Mouse (Mus musculus): ENCODE measurements at regions not wholly inside any gene's neighbourhood (a gene's known extent, or its start where the extent isn't known, plus 50 kb on each side); places are given as distances from the start of the nearest gene placed in this dataset.

DNA sequence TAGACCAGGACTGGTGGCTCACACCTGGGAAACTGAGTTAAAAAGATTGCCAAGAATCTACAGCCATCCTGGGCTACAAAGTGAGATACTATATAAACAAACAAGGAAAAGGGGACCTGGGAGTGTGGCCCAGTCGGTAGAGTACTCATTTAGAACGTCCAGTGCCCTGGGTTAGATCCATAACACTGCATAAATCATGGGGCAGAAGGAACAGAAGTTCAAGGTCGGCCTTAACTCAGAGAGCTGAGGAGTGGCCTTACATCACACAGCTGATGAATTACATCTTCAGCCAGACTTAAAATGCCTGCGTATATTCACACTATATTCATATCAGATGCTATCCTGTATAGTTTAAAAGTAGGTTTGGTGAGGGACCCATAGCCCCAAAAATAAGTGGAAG lies 78.0 kb upstream of the Thy1 start:
- H3K36me3 ChIP-seq (ENCODE audit: control insufficient read depth, insufficient read depth, low read length), result no peaks in the 10 kb centered on the region
- no peak overlapping the region for H3K9ac ChIP-seq (ENCODE audit: low read length)
- WGBS, result 31% methylated on average over 4 of the region's 4 CpGs
- H3K4me3 ChIP-seq (ENCODE audit: low read length), result no peak overlapping the region
- H3K27ac ChIP-seq (ENCODE audit: low read length), result no peak overlapping the region
- no peaks in the 10 kb centered on the region for H3K27me3 ChIP-seq (ENCODE audit: control insufficient read depth, insufficient read depth, low read depth, low read length)
- no peak overlapping the region for H3K4me2 ChIP-seq (ENCODE audit: low read depth, low read length)
- H3K9me3 ChIP-seq (ENCODE audit: control insufficient read depth, low read length), result no peaks in the 10 kb centered on the region
- no peaks in the 10 kb centered on the region for H3K4me1 ChIP-seq (replicated peaks; ENCODE audit: control insufficient read depth, insufficient read depth, low read length)
- no peak for ATAC-seq (ENCODE audit: low read depth)

DNA sequence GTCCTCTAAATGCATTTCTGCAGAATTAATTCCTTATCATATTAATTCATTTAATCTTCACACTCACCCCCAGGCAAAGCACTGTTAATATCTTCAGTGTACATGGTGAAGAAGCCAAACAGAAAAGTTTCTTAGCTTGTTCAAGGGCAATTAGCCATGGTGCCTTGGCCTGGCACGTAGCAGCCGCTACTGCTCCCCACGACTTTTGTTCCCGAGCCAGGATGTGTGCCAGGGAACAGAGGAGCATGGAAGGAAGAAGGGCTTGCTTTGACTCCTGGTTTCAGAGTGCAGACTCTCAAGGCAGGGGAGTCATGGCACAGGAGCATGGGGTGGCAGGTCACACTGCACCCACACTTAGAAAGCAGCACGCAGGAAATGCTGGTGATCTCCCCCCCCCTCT lies 77.4 kb upstream of the Thy1 start:
- Histone ChIP-seq H3K9me3 (ENCODE audit: control insufficient read depth, low read length) (no peaks in the 10 kb centered on the region), H3K4me2 (ENCODE audit: low read depth, low read length) (no peak overlapping the region), H3K27ac (ENCODE audit: low read length) (no peak overlapping the region), H3K4me3 (ENCODE audit: low read length) (no peak overlapping the region), H3K9ac (ENCODE audit: low read length) (no peak overlapping the region), H3K36me3 (ENCODE audit: control insufficient read depth, insufficient read depth, low read length) (no peaks in the 10 kb centered on the region), H3K4me1 (replicated peaks; ENCODE audit: control insufficient read depth, insufficient read depth, low read length) (no peaks in the 10 kb centered on the region), H3K27me3 (ENCODE audit: control insufficient read depth, insufficient read depth, low read depth, low read length) (no peaks in the 10 kb centered on the region)
- no peak for ATAC-seq (ENCODE audit: low read depth)
- 76% methylated on average over 5 of the region's 5 CpGs for WGBS

DNA sequence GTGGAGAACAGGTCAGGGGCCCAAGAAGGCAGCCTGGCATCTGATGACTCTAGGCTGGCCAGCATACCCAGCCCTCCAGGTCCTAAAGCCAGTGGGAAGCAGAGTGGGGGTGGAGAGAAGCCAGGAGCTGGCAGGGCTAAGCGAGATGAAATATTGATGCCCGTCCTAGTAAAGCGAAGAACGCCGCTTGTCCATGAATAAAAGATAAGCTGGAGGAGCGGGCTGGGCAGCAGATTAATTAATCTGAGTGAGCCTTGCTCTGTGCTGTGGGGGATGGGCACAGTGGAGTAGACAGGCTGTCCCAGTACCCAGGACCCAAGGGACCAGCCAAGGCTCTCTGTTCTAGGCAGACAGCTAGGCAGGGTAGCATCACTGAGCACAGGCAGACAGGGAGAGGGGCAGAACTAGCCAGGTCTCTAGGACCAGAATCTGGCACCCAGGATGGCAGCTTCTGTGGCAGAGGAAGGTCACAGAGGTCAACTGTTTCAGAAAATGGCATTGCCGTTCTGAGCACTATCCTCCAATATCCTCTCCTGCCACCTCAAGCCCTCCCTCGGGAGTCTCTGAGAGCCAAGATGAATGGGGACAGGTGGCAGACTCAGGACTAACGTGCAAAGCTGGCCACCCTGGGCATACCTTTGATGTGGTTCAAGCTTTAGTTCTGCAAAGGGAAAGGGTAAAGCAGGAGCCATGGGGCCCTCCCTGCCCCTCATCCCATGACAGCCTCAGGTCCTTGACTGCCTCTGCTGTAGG lies 73.0 kb upstream of the Thy1 start:
- Histone ChIP-seq H3K4me1 (replicated peaks; ENCODE audit: control insufficient read depth, insufficient read depth, low read length) (no peaks in the 10 kb centered on the region), H3K27me3 (ENCODE audit: control insufficient read depth, insufficient read depth, low read depth, low read length) (no peaks in the 10 kb centered on the region), H3K9ac (ENCODE audit: low read length) (no peak overlapping the region), H3K27ac (ENCODE audit: low read length) (no peak overlapping the region), H3K36me3 (ENCODE audit: control insufficient read depth, insufficient read depth, low read length) (no peaks in the 10 kb centered on the region), H3K9me3 (ENCODE audit: control insufficient read depth, low read length) (no peaks in the 10 kb centered on the region), H3K4me3 (ENCODE audit: low read length) (no peak overlapping the region), H3K4me2 (ENCODE audit: low read depth, low read length) (no peak overlapping the region)
- 44% methylated on average over 9 of the region's 9 CpGs for WGBS
- no peak for ATAC-seq (ENCODE audit: low read depth)

DNA sequence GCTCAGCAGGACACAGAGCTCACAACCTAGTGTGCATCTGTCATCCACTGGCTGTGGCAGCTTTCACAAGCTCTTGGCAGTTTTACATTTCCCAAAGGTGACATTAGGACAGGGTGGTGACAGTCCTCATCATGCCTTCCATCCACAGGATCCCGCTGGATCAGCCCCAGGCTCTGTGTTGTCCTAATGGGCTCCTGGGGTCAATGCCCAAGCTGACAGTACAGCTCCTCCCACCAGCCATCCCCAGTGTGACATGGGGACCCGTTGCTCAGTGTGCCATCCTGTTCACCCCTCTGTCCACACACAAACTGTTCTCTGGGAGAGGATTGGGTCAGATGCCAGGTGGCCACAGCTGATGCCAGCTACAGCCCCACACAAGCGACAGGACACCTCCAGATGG lies 72.3 kb upstream of the Thy1 start:
- no peak overlapping the region for H3K4me2 ChIP-seq (ENCODE audit: low read depth, low read length)
- no peak overlapping the region for H3K9ac ChIP-seq (ENCODE audit: low read length)
- H3K9me3 ChIP-seq (ENCODE audit: control insufficient read depth, low read length), result no peaks in the 10 kb centered on the region
- no peaks in the 10 kb centered on the region for H3K36me3 ChIP-seq (ENCODE audit: control insufficient read depth, insufficient read depth, low read length)
- no peaks in the 10 kb centered on the region for H3K4me1 ChIP-seq (replicated peaks; ENCODE audit: control insufficient read depth, insufficient read depth, low read length)
- no peak for ATAC-seq (ENCODE audit: low read depth)
- no peak overlapping the region for H3K27ac ChIP-seq (ENCODE audit: low read length)
- no peaks in the 10 kb centered on the region for H3K27me3 ChIP-seq (ENCODE audit: control insufficient read depth, insufficient read depth, low read depth, low read length)
- WGBS, result 49% methylated on average over 3 of the region's 3 CpGs
- H3K4me3 ChIP-seq (ENCODE audit: low read length), result no peak overlapping the region

DNA sequence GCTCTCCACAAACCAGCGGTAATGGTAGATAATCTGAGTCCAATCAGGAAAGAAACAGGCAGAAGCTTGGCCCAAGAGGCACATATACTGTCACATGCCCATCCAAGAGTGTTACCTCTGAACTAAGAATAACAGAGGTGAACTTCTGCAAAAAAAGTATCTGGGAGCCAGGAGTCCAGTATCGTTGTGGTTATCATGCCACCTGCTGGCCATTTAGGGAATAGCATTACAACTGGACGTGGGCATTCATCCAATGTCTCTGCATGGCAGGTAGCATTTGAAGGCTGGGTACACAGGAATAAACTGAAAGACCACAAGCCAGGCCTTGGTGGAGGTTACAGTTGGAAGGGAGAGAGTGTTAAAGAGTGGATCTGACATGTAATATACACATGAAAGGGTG lies 70.9 kb upstream of the Thy1 start:
- no peak for ATAC-seq (ENCODE audit: low read depth)
- 8% methylated on average over 3 of the region's 3 CpGs for WGBS
- Histone ChIP-seq H3K27ac (ENCODE audit: low read length) (no peak overlapping the region), H3K9ac (ENCODE audit: low read length) (no peak overlapping the region), H3K4me3 (ENCODE audit: low read length) (no peak overlapping the region), H3K4me1 (replicated peaks; ENCODE audit: control insufficient read depth, insufficient read depth, low read length) (no peaks in the 10 kb centered on the region), H3K9me3 (ENCODE audit: control insufficient read depth, low read length) (no peaks in the 10 kb centered on the region), H3K36me3 (ENCODE audit: control insufficient read depth, insufficient read depth, low read length) (no peaks in the 10 kb centered on the region), H3K4me2 (ENCODE audit: low read depth, low read length) (no peak overlapping the region), H3K27me3 (ENCODE audit: control insufficient read depth, insufficient read depth, low read depth, low read length) (no peaks in the 10 kb centered on the region)

DNA sequence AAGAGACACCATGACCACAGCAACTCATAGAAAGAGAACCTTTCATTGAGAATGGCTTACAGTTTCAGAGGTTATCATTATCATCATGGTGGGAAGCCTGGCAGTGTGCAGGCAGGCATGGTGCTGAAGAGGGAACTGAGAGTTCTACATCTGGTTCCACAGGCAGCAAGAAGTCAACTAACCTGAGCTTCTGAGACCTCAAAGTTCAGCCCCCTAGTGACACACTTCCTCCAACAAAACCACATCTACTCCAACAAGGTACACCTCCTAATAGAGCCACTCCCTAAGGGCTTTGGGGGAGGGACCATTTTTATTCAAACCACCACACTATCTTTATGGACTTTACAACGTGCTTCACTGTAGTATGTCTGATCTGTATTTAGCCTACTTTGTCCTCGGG lies 67.8 kb upstream of the Thy1 start:
- H3K4me1 ChIP-seq (replicated peaks; ENCODE audit: control insufficient read depth, insufficient read depth, low read length), result no peaks in the 10 kb centered on the region
- no peak for ATAC-seq (ENCODE audit: low read depth)
- no peak overlapping the region for H3K4me2 ChIP-seq (ENCODE audit: low read depth, low read length)
- H3K27me3 ChIP-seq (ENCODE audit: control insufficient read depth, insufficient read depth, low read depth, low read length), result no peaks in the 10 kb centered on the region
- H3K9me3 ChIP-seq (ENCODE audit: control insufficient read depth, low read length), result no peaks in the 10 kb centered on the region
- no peak overlapping the region for H3K9ac ChIP-seq (ENCODE audit: low read length)
- H3K27ac ChIP-seq (ENCODE audit: low read length), result no peak overlapping the region
- H3K36me3 ChIP-seq (ENCODE audit: control insufficient read depth, insufficient read depth, low read length), result no peaks in the 10 kb centered on the region
- WGBS, result 54% methylated on average over 2 of the region's 2 CpGs
- H3K4me3 ChIP-seq (ENCODE audit: low read length), result no peak overlapping the region

DNA sequence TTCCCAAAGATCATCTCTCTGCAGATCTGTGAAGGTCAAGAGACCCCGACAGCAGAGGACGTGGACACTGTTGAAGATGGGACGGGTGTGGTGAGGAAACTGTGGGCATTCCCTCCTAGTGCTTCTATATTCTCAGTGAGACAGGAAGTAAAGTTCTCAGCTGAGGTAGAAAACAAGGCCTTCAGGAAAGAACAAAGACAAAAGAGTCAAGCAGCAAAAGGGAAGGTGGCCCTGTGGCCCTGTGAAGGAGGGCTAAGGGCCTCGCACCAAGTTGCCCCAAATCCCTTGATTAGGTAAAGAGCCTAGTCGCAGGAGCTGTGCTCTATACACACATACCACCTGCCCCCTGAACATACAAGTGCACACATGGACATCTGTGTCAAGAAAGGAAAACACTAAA lies 66.8 kb upstream of the Thy1 start:
- Histone ChIP-seq H3K27ac (ENCODE audit: low read length) (no peak overlapping the region), H3K9ac (ENCODE audit: low read length) (no peak overlapping the region), H3K4me2 (ENCODE audit: low read depth, low read length) (no peak overlapping the region), H3K4me1 (replicated peaks; ENCODE audit: control insufficient read depth, insufficient read depth, low read length) (no peaks in the 10 kb centered on the region), H3K27me3 (ENCODE audit: control insufficient read depth, insufficient read depth, low read depth, low read length) (no peaks in the 10 kb centered on the region), H3K4me3 (ENCODE audit: low read length) (no peak overlapping the region), H3K9me3 (ENCODE audit: control insufficient read depth, low read length) (no peaks in the 10 kb centered on the region), H3K36me3 (ENCODE audit: control insufficient read depth, insufficient read depth, low read length) (no peaks in the 10 kb centered on the region)
- WGBS, result 83% methylated on average over 5 of the region's 5 CpGs
- no peak for ATAC-seq (ENCODE audit: low read depth)

DNA sequence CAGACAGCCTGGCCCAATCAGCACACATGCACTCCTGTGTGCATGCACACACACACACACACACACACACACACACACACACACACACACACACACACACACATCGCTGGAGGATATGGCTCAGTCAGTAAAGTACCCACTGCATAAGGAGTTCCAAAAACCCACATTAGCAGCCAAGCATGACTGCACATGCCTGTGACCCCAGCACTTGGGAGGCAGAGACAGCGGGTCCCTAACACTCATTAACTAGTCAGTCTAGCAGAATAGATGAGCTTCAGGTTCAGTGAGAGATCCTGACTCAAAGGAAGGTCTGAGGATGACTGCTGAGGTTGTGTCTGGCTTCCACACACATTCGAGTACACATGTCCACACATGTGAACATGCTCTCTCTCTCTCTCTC lies 65.4 kb upstream of the Thy1 start:
- H3K4me2 ChIP-seq (ENCODE audit: low read depth, low read length), result no peak overlapping the region
- H3K27ac ChIP-seq (ENCODE audit: low read length), result no peak overlapping the region
- no peaks in the 10 kb centered on the region for H3K9me3 ChIP-seq (ENCODE audit: control insufficient read depth, low read length)
- H3K4me1 ChIP-seq (replicated peaks; ENCODE audit: control insufficient read depth, insufficient read depth, low read length), result no peaks in the 10 kb centered on the region
- H3K4me3 ChIP-seq (ENCODE audit: low read length), result no peak overlapping the region
- no peak for ATAC-seq (ENCODE audit: low read depth)
- H3K36me3 ChIP-seq (ENCODE audit: control insufficient read depth, insufficient read depth, low read length), result no peaks in the 10 kb centered on the region
- H3K27me3 ChIP-seq (ENCODE audit: control insufficient read depth, insufficient read depth, low read depth, low read length), result no peaks in the 10 kb centered on the region
- H3K9ac ChIP-seq (ENCODE audit: low read length), result no peak overlapping the region
- WGBS, result 66% methylated on average over 3 of the region's 3 CpGs

DNA sequence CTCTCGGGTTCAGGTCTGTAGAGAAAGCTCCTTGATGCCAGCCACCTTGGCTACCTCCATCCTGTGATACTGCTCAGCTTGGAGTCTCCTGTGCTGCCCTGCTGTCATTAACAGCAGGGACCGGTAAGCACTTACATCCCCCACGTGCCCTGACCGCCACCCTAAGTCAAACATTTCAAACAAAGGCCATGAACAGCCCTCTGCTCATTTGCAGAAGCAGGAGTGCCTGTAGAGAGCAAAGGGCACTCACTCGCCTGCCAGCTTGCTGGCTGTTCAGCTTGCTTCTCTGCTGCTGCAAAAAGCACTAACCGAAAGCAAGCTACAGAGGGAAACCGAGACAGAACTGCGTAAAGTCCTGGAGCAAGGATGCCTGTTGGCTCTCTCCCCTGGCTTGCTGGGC lies 61.8 kb upstream of the Thy1 start:
- 29% methylated on average over 8 of the region's 8 CpGs for WGBS
- ATAC-seq (ENCODE audit: low read depth), result no peak
- no peak overlapping the region for H3K9ac ChIP-seq (ENCODE audit: low read length)
- H3K36me3 ChIP-seq (ENCODE audit: control insufficient read depth, insufficient read depth, low read length), result no peaks in the 10 kb centered on the region
- no peak overlapping the region for H3K27ac ChIP-seq (ENCODE audit: low read length)
- H3K4me1 ChIP-seq (replicated peaks; ENCODE audit: control insufficient read depth, insufficient read depth, low read length), result no peaks in the 10 kb centered on the region
- no peak overlapping the region for H3K4me3 ChIP-seq (ENCODE audit: low read length)
- no peaks in the 10 kb centered on the region for H3K27me3 ChIP-seq (ENCODE audit: control insufficient read depth, insufficient read depth, low read depth, low read length)
- no peaks in the 10 kb centered on the region for H3K9me3 ChIP-seq (ENCODE audit: control insufficient read depth, low read length)
- H3K4me2 ChIP-seq (ENCODE audit: low read depth, low read length), result no peak overlapping the region

DNA sequence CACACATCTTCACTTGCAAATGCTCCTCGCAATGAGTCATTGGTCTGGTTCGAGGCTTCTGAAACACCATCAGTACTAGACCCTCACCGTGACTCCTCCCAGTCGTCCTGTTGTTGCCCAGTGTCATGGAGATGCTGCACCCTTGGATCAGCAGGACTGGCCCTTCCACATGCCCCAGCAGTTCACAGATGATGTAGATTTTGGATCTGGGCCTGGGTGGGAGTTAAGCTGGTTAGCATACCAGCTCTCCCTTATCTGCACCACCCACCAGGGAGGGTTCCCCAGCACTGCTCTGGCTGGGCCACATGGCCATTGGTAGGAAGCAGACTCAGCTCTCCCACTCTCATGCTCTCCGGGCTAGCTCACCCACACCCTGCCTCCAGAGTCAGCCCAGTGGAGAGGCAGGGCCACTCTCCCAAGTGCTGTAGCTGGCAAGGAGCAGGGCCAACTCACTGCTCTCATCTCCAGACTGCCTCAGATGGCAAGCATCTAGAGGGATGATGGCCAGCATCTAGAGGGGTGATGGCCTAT lies 60.8 kb upstream of the Thy1 start:
- 59% methylated on average over 5 of the region's 5 CpGs for WGBS

More for the DNA sequence above, 60.8 kb upstream of the Thy1 start:
- Histone ChIP-seq H3K4me3 (ENCODE audit: low read length) (no peak overlapping the region), H3K27ac (ENCODE audit: low read length) (no peak overlapping the region), H3K27me3 (ENCODE audit: control insufficient read depth, insufficient read depth, low read depth, low read length) (no peaks in the 10 kb centered on the region), H3K4me1 (replicated peaks; ENCODE audit: control insufficient read depth, insufficient read depth, low read length) (no peaks in the 10 kb centered on the region), H3K9me3 (ENCODE audit: control insufficient read depth, low read length) (no peaks in the 10 kb centered on the region), H3K9ac (ENCODE audit: low read length) (no peak overlapping the region), H3K36me3 (ENCODE audit: control insufficient read depth, insufficient read depth, low read length) (no peaks in the 10 kb centered on the region), H3K4me2 (ENCODE audit: low read depth, low read length) (no peak overlapping the region)
- ATAC-seq (ENCODE audit: low read depth), result no peak
